Mouse (Mus musculus): ENCODE measurements around the gene Cers3. TPM values are rescaled to one million over a fixed set of nuclear protein-coding genes. Genes with fewer than 3 reads are reported as not detected.

The Cers3 gene
- total RNA-seq, 2 experiments from 2014 or later = 0.15 TPM; not detected in 1

GRCm38 (mm10) chr7:66779411-66779810, 36.1 kb downstream of the Cers3 start:
- intact Hi-C loops (cut with DNase I) = no loop called here
- no peak for DNase-seq

GRCm38 (mm10) chr7:66779944-66780942, 36.9 kb downstream of the Cers3 start:
- DNase-seq = no peak
- intact Hi-C loops (cut with DNase I) = no loop called here

GRCm38 (mm10) chr7:66786476-66786875, 43.2 kb downstream of the Cers3 start:
- no peak for DNase-seq
- intact Hi-C loops (cut with DNase I) = no loop called here

- DNase-seq = no peak
- intact Hi-C loops (cut with DNase I) = no loop called here
These were observed 44.5 kb downstream of the Cers3 start for GRCm38 (mm10) chr7:66787816-66788215.

GRCm38 (mm10) chr7:66789860-66790748, 46.8 kb downstream of the Cers3 start:
- DNase-seq = peak; percentile 14 to 26

GRCm38 (mm10) chr7:66791022-66791421, 47.7 kb downstream of the Cers3 start:
- intact Hi-C loops (cut with DNase I) = no loop called here
- no peak for DNase-seq

More at GRCm38 (mm10) chr7:66789860-66790748, 46.8 kb downstream of the Cers3 start:
- intact Hi-C loops (cut with DNase I) = no loop called here

GRCm38 (mm10) chr7:66796909-66797308, 53.6 kb downstream of the Cers3 start:
- intact Hi-C loops (cut with DNase I) = no loop called here
- no peak for DNase-seq

GRCm38 (mm10) chr7:66797345-66797744, 54.0 kb downstream of the Cers3 start:
- no peak for DNase-seq
- intact Hi-C loops (cut with DNase I) = no loop called here

- intact Hi-C loops (cut with DNase I) = no loop called here
- DNase-seq = no peak
These were observed 55.5 kb downstream of the Cers3 start for GRCm38 (mm10) chr7:66798826-66799225.

- DNase-seq = peak; percentile 9 to 26
- intact Hi-C loops (cut with DNase I) = no loop called here
These were observed 57.5 kb downstream of the Cers3 start for GRCm38 (mm10) chr7:66800784-66801183.

GRCm38 (mm10) chr7:66801785-66802184, 58.5 kb downstream of the Cers3 start:
- intact Hi-C loops (cut with DNase I) = no loop called here
- DNase-seq = peak; percentile 66 to 68

- no peak for DNase-seq
- intact Hi-C loops (cut with DNase I) = no loop called here
These were observed 60.5 kb downstream of the Cers3 start for GRCm38 (mm10) chr7:66803798-66804197.

GRCm38 (mm10) chr7:66806801-66807200, 63.5 kb downstream of the Cers3 start:
- intact Hi-C loops (cut with DNase I) = no loop called here

GRCm38 (mm10) chr7:66810436-66810835, 67.1 kb downstream of the Cers3 start:
- intact Hi-C loops (cut with DNase I) = no loop called here

More at GRCm38 (mm10) chr7:66806801-66807200, 63.5 kb downstream of the Cers3 start:
- no peak for DNase-seq

GRCm38 (mm10) chr7:66811294-66811693, 68.0 kb downstream of the Cers3 start:
- DNase-seq = no peak
- intact Hi-C loops (cut with DNase I) = no loop called here

More at GRCm38 (mm10) chr7:66810436-66810835, 67.1 kb downstream of the Cers3 start:
- DNase-seq = no peak

GRCm38 (mm10) chr7:66812289-66812688, 69.0 kb downstream of the Cers3 start:
- no peak for DNase-seq

GRCm38 (mm10) chr7:66812737-66813136, 69.4 kb downstream of the Cers3 start:
- no peak for DNase-seq
- intact Hi-C loops (cut with DNase I) = no loop called here

More at GRCm38 (mm10) chr7:66812289-66812688, 69.0 kb downstream of the Cers3 start:
- intact Hi-C loops (cut with DNase I) = no loop called here

GRCm38 (mm10) chr7:66813172-66813571, 69.9 kb downstream of the Cers3 start:
- intact Hi-C loops (cut with DNase I) = no loop called here
- DNase-seq = no peak

- peak; percentile 25 to 42 for DNase-seq
- intact Hi-C loops (cut with DNase I) = no loop called here
These were observed 72.2 kb downstream of the Cers3 start for GRCm38 (mm10) chr7:66815526-66815925.

GRCm38 (mm10) chr7:66820034-66820433, 76.7 kb downstream of the Cers3 start:
- intact Hi-C loops (cut with DNase I) = loop anchor here (1.0 to 2.0 kb wide), 3 partner anchors 19 to 811 kb away; partner anchors contain the start of gene Adamts17
- peak; percentile 62 to 78 for DNase-seq

- intact Hi-C loops (cut with DNase I) = no loop called here
- no peak for DNase-seq
These were observed 87.5 kb downstream of the Cers3 start for GRCm38 (mm10) chr7:66830803-66831202.
